Mouse (Mus musculus) layer of hippocampus, adult 9-11 months (tissue): Measurements from ENCODE around the gene Prickle3.
"Not testable (repeated sequence)": the region's sequence is repeated elsewhere in the genome, so short reads cannot be mapped to it uniquely, and the experiment has no call there.

Source experiments
- DNase-seq: peaks from one replicate; pipeline ENCODE4 v3.0.0; 2022

The Prickle3 gene

GRCm38 (mm10) chrX:7672739-7673138, 15.7 kb downstream of the Prickle3 start:
- no peak for DNase-seq

DNA sequence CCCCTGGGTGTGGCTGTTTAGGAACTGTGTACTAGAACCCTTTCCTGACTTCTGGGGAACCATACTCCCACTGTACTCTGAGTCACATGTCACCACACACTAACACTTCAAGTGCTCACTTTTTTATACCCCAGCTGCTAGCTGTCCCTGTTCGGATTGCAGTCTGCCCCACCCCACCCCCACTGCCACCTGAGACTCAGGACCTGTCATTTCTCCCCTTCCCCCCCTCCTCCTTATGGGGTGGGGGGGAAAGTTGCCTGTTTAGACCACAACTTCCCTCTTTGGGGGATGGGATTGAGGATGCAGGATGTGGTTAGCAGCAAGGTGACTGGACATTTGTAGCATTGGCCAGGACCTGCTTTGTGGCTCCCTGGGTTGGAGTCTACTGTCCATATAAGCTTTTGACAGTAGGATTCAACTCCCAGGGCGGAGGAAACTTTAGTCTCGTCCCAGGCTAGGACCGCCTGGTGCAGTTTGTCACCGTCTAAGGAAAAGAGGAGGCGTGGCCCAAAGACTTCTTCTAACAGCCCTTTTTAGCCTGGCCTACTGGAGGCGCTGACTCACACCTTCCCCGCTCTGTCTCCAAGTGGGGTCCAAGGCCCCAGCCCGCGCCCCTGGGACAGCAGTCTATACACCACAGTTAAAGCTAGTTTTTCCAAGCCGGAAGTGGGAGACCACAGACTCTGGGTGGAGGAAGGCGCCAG, 16.7 kb downstream of the Prickle3 start:
- no peak for DNase-seq

DNA sequence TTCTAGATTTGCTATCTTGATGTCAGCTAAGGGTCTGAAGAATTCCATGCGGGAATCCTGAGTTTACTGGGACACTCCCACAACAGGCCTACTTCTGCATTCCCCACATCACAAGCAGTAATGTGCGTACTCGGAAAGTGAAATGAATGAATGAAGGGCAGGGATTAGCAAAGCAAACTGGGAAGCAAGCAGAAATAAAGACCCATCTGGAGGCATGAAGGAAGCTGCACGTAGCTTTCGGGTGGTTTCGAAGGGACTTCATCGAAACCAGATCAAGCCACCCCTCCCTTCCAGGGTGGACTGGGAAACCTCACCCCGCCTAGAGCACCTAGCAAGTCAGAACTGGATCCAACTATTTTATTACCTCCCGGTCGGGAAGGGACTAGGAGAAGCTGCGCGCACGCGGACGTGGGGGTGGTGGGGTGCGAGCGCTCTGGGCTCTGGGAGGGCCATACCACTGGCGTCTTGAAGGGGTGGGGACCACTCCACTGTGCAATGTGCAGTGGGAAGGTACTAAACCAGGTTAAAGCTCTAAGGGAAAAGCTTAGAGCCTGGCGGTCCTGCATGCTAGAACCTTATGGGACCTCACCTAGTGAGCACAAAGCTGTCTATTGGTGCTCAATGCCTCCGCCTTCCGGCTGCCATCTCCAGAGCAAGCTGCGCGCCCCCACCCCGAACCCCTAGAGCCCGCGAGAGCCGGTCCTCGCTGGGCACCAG, 17.4 kb downstream of the Prickle3 start:
- no peak for DNase-seq

DNA sequence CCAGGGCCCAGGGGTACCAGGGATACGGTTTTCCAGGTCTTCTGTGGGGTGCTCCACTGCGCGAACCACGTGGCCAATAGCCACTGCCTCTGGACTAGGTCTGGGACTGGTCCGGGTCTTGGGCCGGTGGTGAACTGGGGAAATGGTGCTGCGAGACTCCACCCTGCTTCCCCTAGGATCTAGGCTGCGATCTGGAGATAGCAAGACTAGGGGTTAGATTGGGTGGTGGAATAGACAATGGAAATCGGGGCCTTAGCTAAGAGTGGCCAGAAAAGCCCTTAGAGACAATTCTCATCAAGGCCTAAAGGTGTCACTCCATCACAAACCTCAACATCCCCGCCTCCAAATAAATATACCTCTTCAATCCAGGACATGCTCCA, 17.9 kb downstream of the Prickle3 start:
- no peak for DNase-seq

- DNase-seq, result no peak
Measured at GRCm38 (mm10) chrX:7678986-7679385, 21.9 kb downstream of the Prickle3 start.

GRCm38 (mm10) chrX:7679405-7680056, 22.5 kb downstream of the Prickle3 start:
- peak; percentile 84 for DNase-seq

- DNase-seq, result no peak
Measured at GRCm38 (mm10) chrX:7680057-7680412, 23.0 kb downstream of the Prickle3 start.

GRCm38 (mm10) chrX:7680864-7681263, 23.8 kb downstream of the Prickle3 start, which contains the start of gene Magix:
TSS of gene Magix (minus strand) at chrX:7681251.
- no peak for DNase-seq

DNA sequence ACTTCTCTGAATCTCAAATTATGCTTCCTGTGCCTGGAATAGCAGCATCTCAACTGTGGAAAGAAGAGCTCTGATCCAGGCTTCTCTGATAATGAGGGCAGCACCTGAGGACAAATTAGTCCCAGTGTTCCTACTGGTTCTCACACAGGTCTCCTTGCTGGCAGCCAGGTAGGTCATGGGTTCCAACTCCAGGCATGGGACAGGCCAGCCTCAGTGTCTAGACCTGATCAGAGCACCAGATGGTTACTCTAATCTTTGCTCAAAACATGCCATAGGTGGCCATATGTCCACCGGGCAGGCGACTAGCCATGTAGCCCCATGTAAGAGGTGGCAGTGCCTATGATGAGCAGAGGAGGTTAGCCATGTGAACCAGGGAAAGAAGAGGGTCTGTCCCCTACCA, 31.3 kb downstream of the Prickle3 start:
- DNase-seq, result no peak

- DNase-seq, result no peak
Measured at GRCm38 (mm10) chrX:7690486-7690885, 33.4 kb downstream of the Prickle3 start.

- DNase-seq, result no peak
Measured at GRCm38 (mm10) chrX:7692862-7693261, 35.8 kb downstream of the Prickle3 start.

DNA sequence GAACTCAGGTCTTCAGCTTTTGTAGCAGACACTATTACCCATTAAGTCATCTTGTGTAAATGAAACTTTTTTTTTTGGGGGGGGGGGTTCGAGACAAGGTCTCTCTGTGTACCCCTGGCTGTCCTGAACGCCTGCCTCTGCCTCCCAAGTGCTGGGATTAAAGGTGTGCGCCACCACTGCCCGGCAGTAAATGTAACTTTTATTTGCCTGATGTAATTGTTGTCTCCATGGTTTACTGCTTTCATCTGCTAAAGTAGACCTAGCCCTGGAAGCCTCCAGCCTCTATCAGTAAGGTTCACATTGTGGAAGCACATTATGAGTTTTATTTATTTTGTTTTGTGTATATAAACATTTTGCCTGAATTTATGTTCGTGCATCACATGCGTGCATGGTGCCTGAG, 39.5 kb downstream of the Prickle3 start:
- DNase-seq, result no peak

- DNase-seq, result peak; percentile 91
Measured at GRCm38 (mm10) chrX:7696954-7697381, 39.9 kb downstream of the Prickle3 start, which contains the start of gene Gpkow. TSS of gene Gpkow (plus strand) at chrX:7697131.

DNA sequence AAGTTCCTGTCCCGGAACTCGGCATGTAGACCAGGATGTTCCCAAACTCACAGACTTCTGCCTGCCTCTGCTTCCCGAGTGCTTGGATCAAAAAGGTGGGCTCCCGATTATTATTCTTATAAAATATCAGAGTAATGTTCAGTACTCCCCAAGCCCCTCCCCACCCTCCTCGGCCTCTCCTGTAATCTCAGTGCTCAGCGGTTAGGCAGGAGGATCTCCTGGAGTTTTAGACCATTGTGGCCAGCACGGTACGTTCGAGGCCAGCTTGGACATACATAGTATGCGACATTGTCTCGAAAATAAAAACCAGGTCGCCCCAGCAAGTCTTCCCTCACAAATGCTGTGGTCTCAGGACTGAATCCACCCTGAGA, 56.7 kb downstream of the Prickle3 start:
- not testable (repeated sequence) for DNase-seq

DNA sequence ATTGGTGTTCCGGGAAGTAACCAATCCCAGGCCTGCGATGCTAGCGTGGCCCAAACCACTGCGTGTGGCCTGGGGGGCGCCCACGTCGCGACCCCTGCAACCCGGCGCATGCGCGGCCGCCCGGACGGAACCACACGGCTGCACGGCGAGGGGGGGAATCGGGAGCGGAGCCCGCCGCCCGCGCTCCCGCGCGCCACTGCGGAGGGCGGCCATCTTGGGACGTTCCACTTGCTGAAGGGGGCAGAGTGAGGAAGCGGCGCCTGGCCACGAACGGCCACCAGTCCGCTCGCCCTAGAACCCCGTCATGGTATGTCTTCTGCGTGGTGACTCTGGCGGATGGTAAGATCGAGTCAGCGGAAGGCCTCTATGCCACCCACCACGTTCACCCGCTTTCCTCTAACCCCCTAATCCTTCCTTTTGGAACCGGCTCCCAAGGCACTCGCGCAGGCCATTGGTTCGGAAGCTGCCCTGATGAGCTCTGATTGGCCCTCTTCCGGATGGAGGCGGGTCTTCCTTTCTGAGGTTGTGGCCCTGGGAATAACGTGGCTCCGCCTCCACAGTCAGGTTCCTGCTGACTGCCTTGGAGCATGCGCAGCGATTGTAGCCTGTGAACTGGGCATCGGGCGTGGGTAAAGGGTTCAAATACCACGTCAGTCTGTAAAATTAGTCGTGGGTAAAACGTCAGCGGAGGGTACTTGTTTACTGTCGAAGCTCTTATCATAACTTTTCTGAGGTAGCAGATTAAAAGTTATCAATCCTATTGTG, 57.3 kb downstream of the Prickle3 start, which contains the start of gene Wdr45:
Gene Wdr45, plus strand, starts transcription at position 199 of the 765 bp plus-strand sequence.
- DNase-seq, result peak; percentile 98

- DNase-seq, result not testable (repeated sequence)
Measured at GRCm38 (mm10) chrX:7716058-7716457, 59.0 kb downstream of the Prickle3 start.
